Mouse (Mus musculus) intestine, embryonic 16.5 days (tissue): ENCODE data around the gene Hmgb1. TPM values are rescaled to one million over a fixed set of nuclear protein-coding genes. Genes with fewer than 3 reads are reported as not detected.

Source experiments
- ATAC-seq: fragments of 200-750 bp; cut with Nextera tagmentation; 2 replicates; pipeline ENCODE4 v1.8.0; 2017; ENCODE audit warnings: moderate TSS enrichment, moderate library complexity
- H3K27ac ChIP-seq: fragments of 300-500 bp; sonication (generic); 2 replicates; pipeline ENCODE4 v1.5.1; 2014; ENCODE audit warnings: mild to moderate bottlenecking, low read length
- H3K27me3 ChIP-seq: fragments of 300-500 bp; sonication (generic); replicated peaks from 2 replicates; pipeline ENCODE4 v1.6.1; 2014; ENCODE audit warnings: low read length, control low read depth, mixed read lengths; ENCODE audit not compliant: control insufficient read depth, insufficient read depth
- H3K36me3 ChIP-seq: fragments of 300-500 bp; sonication (generic); 2 replicates; pipeline ENCODE4 v1.6.1; 2014; ENCODE audit warnings: low read length, control low read depth; ENCODE audit not compliant: control insufficient read depth, insufficient read depth
- H3K4me1 ChIP-seq: fragments of 300-500 bp; sonication (generic); 2 replicates; pipeline ENCODE4 v1.6.1; 2014; ENCODE audit warnings: low read length, control low read depth, mixed read lengths; ENCODE audit not compliant: control insufficient read depth, insufficient read depth
- H3K4me2 ChIP-seq: fragments of 300-500 bp; sonication (generic); 2 replicates; pipeline ENCODE4 v1.6.1; 2014; ENCODE audit warnings: low read depth, low read length, control low read depth
- H3K4me3 ChIP-seq: fragments of 300-500 bp; sonication (generic); 2 replicates; pipeline ENCODE4 v1.5.1; 2014; ENCODE audit warnings: mild to moderate bottlenecking, low read length
- H3K9ac ChIP-seq: fragments of 300-500 bp; sonication (generic); 2 replicates; pipeline ENCODE4 v1.6.1; 2014; ENCODE audit warnings: low read depth, low read length
- H3K9me3 ChIP-seq: fragments of 300-500 bp; sonication (generic); 2 replicates; pipeline ENCODE4 v1.6.1; 2016; ENCODE audit warnings: low read length, control low read depth; ENCODE audit not compliant: control insufficient read depth
- WGBS: fragments of 180-500 bp; shearing (Covaris S2); extraction: QIAGEN DNeasy Blood & Tissue Kit; methylation state at CpG from one replicate; pipeline ENCODE4 v1.1.7; 2014; 5-methylcytosine and 5-hydroxymethylcytosine counted together
- polyA plus RNA-seq: library from polyadenylated mRNA; unstranded; fragments of >200 nt; fragmentation: Nextera tagmentation; extraction: Ambion mirVana; gene quantifications from 2 replicates; pipeline ENCODE4 v1.2.1, GENCODE M21; 2015

The Hmgb1 gene
- polyA plus RNA-seq, 1 experiment from 2014 or later = 921 TPM

GRCm38 (mm10) chr5:149050588-149051160 is 133.6 kb downstream of the Hmgb1 start:
- H3K9me3 ChIP-seq = no peaks in the 10 kb centered on the region
- H3K36me3 ChIP-seq = peaks cover 7% of the 10 kb centered on the region
- H3K27ac ChIP-seq = peak overlapping the region; percentile 100
- WGBS = 8% methylated on average over 10 of the region's 10 CpGs
- peak overlapping the region; percentile 99 for H3K9ac ChIP-seq
- no peak for ATAC-seq
- H3K4me2 ChIP-seq = peak overlapping the region; percentile 69
- H3K27me3 ChIP-seq = no peaks in the 10 kb centered on the region
- H3K4me1 ChIP-seq = peaks cover 10% of the 10 kb centered on the region; the same call in 1 of the 2 replicates
- H3K4me3 ChIP-seq = peak overlapping the region; percentile 89

GRCm38 (mm10) chr5:149049435-149049834 is 134.9 kb downstream of the Hmgb1 start:
- 68% methylated on average over 3 of the region's 3 CpGs for WGBS
- Histone ChIP-seq H3K4me2 (no peak overlapping the region), H3K36me3 (peaks cover 10% of the 10 kb centered on the region), H3K27ac (no peak overlapping the region), H3K9ac (no peak overlapping the region), H3K4me1 (peaks cover 10% of the 10 kb centered on the region; the same call in 1 of the 2 replicates), H3K9me3 (no peaks in the 10 kb centered on the region), H3K4me3 (no peak overlapping the region), H3K27me3 (no peaks in the 10 kb centered on the region)
- ATAC-seq = no peak

- Histone ChIP-seq H3K9me3 (no peaks in the 10 kb centered on the region), H3K27me3 (no peaks in the 10 kb centered on the region), H3K4me3 (no peak overlapping the region), H3K36me3 (peaks cover 10% of the 10 kb centered on the region), H3K27ac (no peak overlapping the region), H3K4me1 (peaks cover 10% of the 10 kb centered on the region; the same call in 1 of the 2 replicates), H3K4me2 (no peak overlapping the region), H3K9ac (no peak overlapping the region)
- no peak for ATAC-seq
- 84% methylated on average over 1 of the region's 1 CpGs for WGBS
Observed at GRCm38 (mm10) chr5:149048961-149049360, 135.3 kb downstream of the Hmgb1 start.

- 87% methylated on average over 9 of the region's 9 CpGs for WGBS
Observed at GRCm38 (mm10) chr5:149046650-149047049, 137.6 kb downstream of the Hmgb1 start.

GRCm38 (mm10) chr5:149045470-149046085 is 138.7 kb downstream of the Hmgb1 start:
- WGBS = 85% methylated on average over 9 of the region's 9 CpGs
- no peak overlapping the region for H3K4me3 ChIP-seq
- no peak overlapping the region for H3K9ac ChIP-seq
- H3K36me3 ChIP-seq = peaks cover 10% of the 10 kb centered on the region
- no peak for ATAC-seq
- H3K27me3 ChIP-seq = no peaks in the 10 kb centered on the region
- H3K9me3 ChIP-seq = no peaks in the 10 kb centered on the region
- no peak overlapping the region for H3K4me2 ChIP-seq
- no peak overlapping the region for H3K27ac ChIP-seq
- H3K4me1 ChIP-seq = peaks cover 4% of the 10 kb centered on the region; the same call in 1 of the 2 replicates

More at GRCm38 (mm10) chr5:149046650-149047049, 137.6 kb downstream of the Hmgb1 start:
- no peak overlapping the region for H3K4me3 ChIP-seq
- no peak overlapping the region for H3K9ac ChIP-seq
- peaks cover 4% of the 10 kb centered on the region; the same call in 1 of the 2 replicates for H3K4me1 ChIP-seq
- no peak overlapping the region for H3K27ac ChIP-seq
- no peak for ATAC-seq
- no peaks in the 10 kb centered on the region for H3K9me3 ChIP-seq
- H3K27me3 ChIP-seq = no peaks in the 10 kb centered on the region
- no peak overlapping the region for H3K4me2 ChIP-seq
- peaks cover 10% of the 10 kb centered on the region for H3K36me3 ChIP-seq

GRCm38 (mm10) chr5:149045054-149045453 is 139.2 kb downstream of the Hmgb1 start:
- Histone ChIP-seq H3K4me1 (peaks cover 2% of the 10 kb centered on the region; the same call in 1 of the 2 replicates), H3K9ac (no peak overlapping the region), H3K4me3 (no peak overlapping the region), H3K9me3 (no peaks in the 10 kb centered on the region; the same call in 1 of the 2 replicates), H3K27ac (no peak overlapping the region), H3K36me3 (peaks cover 10% of the 10 kb centered on the region), H3K27me3 (no peaks in the 10 kb centered on the region), H3K4me2 (no peak overlapping the region)
- 79% methylated on average over 7 of the region's 7 CpGs for WGBS
- ATAC-seq = no peak

GRCm38 (mm10) chr5:149044067-149044466 is 140.2 kb downstream of the Hmgb1 start:
- H3K9ac ChIP-seq = no peak overlapping the region
- H3K27me3 ChIP-seq = no peaks in the 10 kb centered on the region
- no peaks in the 10 kb centered on the region; the same call in 1 of the 2 replicates for H3K9me3 ChIP-seq
- H3K4me1 ChIP-seq = no peaks in the 10 kb centered on the region
- H3K4me2 ChIP-seq = no peak overlapping the region
- H3K36me3 ChIP-seq = peaks cover 10% of the 10 kb centered on the region
- no peak for ATAC-seq
- H3K4me3 ChIP-seq = no peak overlapping the region
- WGBS = 68% methylated on average over 4 of the region's 4 CpGs
- no peak overlapping the region for H3K27ac ChIP-seq

GRCm38 (mm10) chr5:149043240-149043639 is 141.0 kb downstream of the Hmgb1 start:
- ATAC-seq = no peak
- no peak overlapping the region for H3K9ac ChIP-seq
- no peaks in the 10 kb centered on the region for H3K27me3 ChIP-seq
- H3K9me3 ChIP-seq = no peaks in the 10 kb centered on the region; the same call in 1 of the 2 replicates
- WGBS = 82% methylated on average over 6 of the region's 6 CpGs
- no peak overlapping the region for H3K4me2 ChIP-seq
- H3K4me3 ChIP-seq = no peak overlapping the region
- H3K27ac ChIP-seq = no peak overlapping the region
- no peaks in the 10 kb centered on the region for H3K4me1 ChIP-seq
- peaks cover 10% of the 10 kb centered on the region for H3K36me3 ChIP-seq

- no peaks in the 10 kb centered on the region for H3K4me1 ChIP-seq
- H3K9me3 ChIP-seq = peaks cover 4% of the 10 kb centered on the region
- H3K27me3 ChIP-seq = no peaks in the 10 kb centered on the region
- ATAC-seq = no peak
- H3K4me3 ChIP-seq = no peak overlapping the region
- 89% methylated on average over 5 of the region's 5 CpGs for WGBS
- H3K9ac ChIP-seq = no peak overlapping the region
- no peak overlapping the region for H3K4me2 ChIP-seq
- no peak overlapping the region for H3K27ac ChIP-seq
- no peaks in the 10 kb centered on the region for H3K36me3 ChIP-seq
Observed at GRCm38 (mm10) chr5:149039825-149040224, 144.5 kb downstream of the Hmgb1 start.
